Mouse (Mus musculus): ENCODE measurements at regions not wholly inside any gene's neighbourhood (a gene's known extent, or its start where the extent isn't known, plus 50 kb on each side); places are given as distances from the start of the nearest gene placed in this dataset.

GRCm38 (mm10) chr12:15649226-15649625 lies 167.5 kb downstream of the Trib2 start:
- TF ChIP-seq CTCF (IDR thresholded peaks at IDR 0.05; ENCODE audit: low read depth) (no peak), EP300 (IDR thresholded peaks at IDR 0.05; ENCODE audit: low read depth) (no peak)

Measured in liver, embryonic 14.5 days (tissue).